Mouse (Mus musculus) small intestine, adult 2 months (tissue): Measurements from ENCODE around the gene Plcb2.

Experiments used
- CTCF ChIP-seq: fragments of 200-500 bp; IDR thresholded peaks from 2 replicates; pipeline ENCODE4 v1.5.1; 2012; ENCODE audit warnings: low read depth, mild to moderate bottlenecking, control low read depth, inconsistent platforms, low read length, moderate library complexity, mixed read lengths; ENCODE audit not compliant: insufficient replicate concordance, insufficient read length; ENCODE audit errors: extremely low read depth
- POLR2A ChIP-seq: fragments of 200-500 bp; IDR thresholded peaks from 2 replicates; pipeline ENCODE4 v1.6.1; 2012; ENCODE audit warnings: low read depth, mild to moderate bottlenecking, control low read depth, inconsistent platforms, low read length, moderate library complexity

DNA sequence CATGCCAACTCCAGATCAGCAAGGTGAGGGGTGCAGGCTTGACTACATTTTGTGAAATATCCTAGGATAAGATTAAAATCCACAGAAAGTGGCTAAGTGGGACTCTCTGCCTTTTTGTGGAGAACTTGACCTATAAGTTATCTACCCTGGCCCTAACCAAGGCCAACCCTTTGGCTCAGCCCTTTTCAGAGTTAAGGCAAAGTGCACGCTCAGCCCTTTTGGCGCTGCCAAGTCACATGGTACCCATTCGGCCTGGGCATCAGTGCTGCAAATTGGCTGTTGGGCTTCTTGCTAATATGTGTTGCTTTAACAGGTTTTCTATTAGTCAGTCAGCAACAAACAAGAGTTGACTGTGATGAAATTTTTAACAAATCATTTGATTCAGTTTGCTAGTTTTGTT, 40.4 kb downstream of the Plcb2 start:
- TF ChIP-seq POLR2A (no peak), CTCF (no peak)
